Mouse (Mus musculus) lung, adult 2 months (tissue): Measurements from ENCODE around the gene Cdh23.

ENCODE experiments used
- CTCF ChIP-seq: fragments of 200-500 bp; IDR thresholded peaks from 2 replicates; pipeline ENCODE4 v1.5.1; 2011; ENCODE audit warnings: mild to moderate bottlenecking, low read length, control low read depth; ENCODE audit not compliant: insufficient read depth
- POLR2A ChIP-seq: fragments of 200-500 bp; IDR thresholded peaks from 2 replicates; pipeline ENCODE4 v1.6.1; 2011; ENCODE audit warnings: low read depth, mild to moderate bottlenecking, control low read depth, low read length, borderline replicate concordance; ENCODE audit errors: extremely low read depth

- TF ChIP-seq POLR2A = no peak
- no peak for TF ChIP-seq CTCF
Observed at GRCm38 (mm10) chr10:60607166-60607565, 89.1 kb downstream of the Cdh23 start.
